Mouse (Mus musculus): ENCODE measurements around the gene Kcnq1.

DNA sequence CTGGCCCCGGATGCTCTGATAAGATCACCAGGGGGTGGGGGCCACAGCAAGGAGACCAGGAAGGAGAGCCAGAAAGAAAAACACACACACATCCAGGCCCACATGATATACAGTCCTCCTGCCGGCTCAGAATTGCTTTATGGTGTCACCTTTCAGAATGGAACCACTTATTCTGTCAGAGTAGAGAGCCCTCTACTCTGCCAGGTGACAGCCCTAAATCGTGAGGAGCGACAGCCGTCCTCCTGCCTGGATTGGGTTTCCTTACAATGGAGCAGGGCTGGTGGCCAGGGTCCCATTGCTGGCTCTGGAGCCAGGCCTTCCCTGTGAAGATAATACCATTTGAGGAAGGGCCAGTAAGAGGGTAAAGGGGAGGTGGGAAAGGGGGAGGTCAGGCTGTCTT is 212.3 kb downstream of the Kcnq1 start:
- TF ChIP-seq CTCF (IDR thresholded peaks at IDR 0.05 in 2 of 3, conservative IDR thresholded peaks at IDR 0.05 in 1 of 3; ENCODE audit: control insufficient read depth in 1 of 3, insufficient read depth in 1 of 3, low read depth in 2 of 3, low read length in 3 of 3, poor library complexity in 1 of 3, severe bottlenecking in 1 of 3) (no peak), ZC3H11A (IDR thresholded peaks at IDR 0.05; ENCODE audit: low read depth, low read length) (no peak), EP300 (IDR thresholded peaks at IDR 0.05; ENCODE audit: low read depth in 1 of 2, low read length in 2 of 2) (no peak)

All from MEL (cell line).